Mouse (Mus musculus) forebrain, postnatal 0 days (tissue): ENCODE results near the gene Cpne7. TPM values are rescaled to one million over a fixed set of nuclear protein-coding genes. Genes with fewer than 3 reads are reported as not detected.

Experiments used
- ATAC-seq: fragments of 200-750 bp; cut with Nextera tagmentation; 2 replicates; pipeline ENCODE4 v1.8.0; 2017; ENCODE audit warnings: mild to moderate bottlenecking, moderate library complexity
- DNase-seq: peaks from one replicate; pipeline ENCODE4 v3.0.0-alpha.2; 2015
- H3K27ac ChIP-seq: fragments of 300-500 bp; sonication (generic); 2 replicates; pipeline ENCODE4 v1.5.1; 2014; ENCODE audit warnings: low read depth, mild to moderate bottlenecking, antibody characterized with exemption, low read length, moderate library complexity, mixed read lengths
- H3K27me3 ChIP-seq: fragments of 300-500 bp; sonication (generic); 2 replicates; pipeline ENCODE4 v1.6.1; 2014; ENCODE audit warnings: mild to moderate bottlenecking, low read length, mixed read lengths; ENCODE audit not compliant: insufficient read depth
- H3K36me3 ChIP-seq: fragments of 300-500 bp; sonication (generic); 2 replicates; pipeline ENCODE4 v1.6.1; 2014; ENCODE audit warnings: mild to moderate bottlenecking, moderate library complexity; ENCODE audit not compliant: insufficient read depth
- H3K4me1 ChIP-seq: fragments of 300-500 bp; sonication (generic); 2 replicates; pipeline ENCODE4 v1.6.1; 2014; ENCODE audit warnings: antibody characterized with exemption; ENCODE audit not compliant: insufficient read depth
- H3K4me2 ChIP-seq: fragments of 300-500 bp; sonication (generic); 2 replicates; pipeline ENCODE4 v1.6.1; 2014; ENCODE audit warnings: low read depth, mild to moderate bottlenecking, moderate library complexity
- H3K4me3 ChIP-seq: fragments of 300-500 bp; sonication (generic); 2 replicates; pipeline ENCODE4 v1.5.1; 2014; ENCODE audit warnings: low read depth, low read length, mixed read lengths
- H3K9ac ChIP-seq: fragments of 300-500 bp; sonication (generic); 2 replicates; pipeline ENCODE4 v1.6.1; 2014; ENCODE audit warnings: mild to moderate bottlenecking
- H3K9me3 ChIP-seq: fragments of 300-500 bp; sonication (generic); 2 replicates; pipeline ENCODE4 v1.6.1; 2016; ENCODE audit warnings: low read length
- CTCF ChIP-seq: sonication (generic); IDR thresholded peaks from 2 replicates; pipeline ENCODE4 v1.5.1; 2016; ENCODE audit warnings: antibody characterized with exemption, control low read depth, low read depth
- WGBS: fragments of 180-500 bp; shearing (Covaris S2); extraction: QIAGEN DNeasy Blood & Tissue Kit; methylation state at CpG from one replicate; pipeline ENCODE4 v1.1.7; 2014; 5-methylcytosine and 5-hydroxymethylcytosine counted together
- polyA plus RNA-seq: library from polyadenylated mRNA; unstranded; fragments of >200 nt; fragmentation: Nextera tagmentation; extraction: Ambion mirVana; gene quantifications from 2 replicates; pipeline ENCODE4 v1.2.1, GENCODE M21; 2015
- total RNA-seq: library from RNA; depleted of rRNA; stranded (reverse); fragments of >200 nt; gene quantifications from 2 replicates; pipeline ENCODE4 v1.2.3, GENCODE M21; 2014

The Cpne7 gene
- total and polyA plus RNA-seq, 2 experiments from 2014 or later, result 25.0 to 32.6 TPM

- DNase-seq (no peak), ATAC-seq (no peak)
- Histone ChIP-seq H3K27me3 (peaks cover 31% of the 10 kb centered on the region), H3K4me3 (no peak overlapping the region), H3K9me3 (no peaks in the 10 kb centered on the region), H3K4me1 (0 out of 2 replicates have a peak, but pooled peaks cover 4% of the 10 kb centered on the region), H3K4me2 (no peak overlapping the region), H3K27ac (no peak overlapping the region), H3K36me3 (no peaks in the 10 kb centered on the region), H3K9ac (no peak overlapping the region)
- peak; percentile 54 for TF ChIP-seq CTCF
- 69% methylated on average over 2 of the region's 2 CpGs for WGBS
These were observed 3.2 kb upstream of the Cpne7 start for GRCm38 (mm10) chr8:123113908-123114469.

GRCm38 (mm10) chr8:123114644-123115043, 2.5 kb upstream of the Cpne7 start:
- no peak overlapping the region for H3K4me2 ChIP-seq
- DNase-seq (no peak), ATAC-seq (no peak)
- no peak overlapping the region for H3K4me3 ChIP-seq
- H3K9me3 ChIP-seq, result no peaks in the 10 kb centered on the region
- peaks cover 37% of the 10 kb centered on the region for H3K27me3 ChIP-seq
- H3K36me3 ChIP-seq, result no peaks in the 10 kb centered on the region
- 74% methylated on average over 3 of the region's 3 CpGs for WGBS
- 0 out of 2 replicates have a peak, but pooled peaks cover 4% of the 10 kb centered on the region for H3K4me1 ChIP-seq
- no peak overlapping the region for H3K9ac ChIP-seq
- no peak for TF ChIP-seq CTCF
- H3K27ac ChIP-seq, result no peak overlapping the region

GRCm38 (mm10) chr8:123117744-123118143, 570 bp downstream of the Cpne7 start:
- Histone ChIP-seq H3K4me3 (peak overlapping the region; percentile 49), H3K9me3 (no peaks in the 10 kb centered on the region), H3K27me3 (peaks cover 37% of the 10 kb centered on the region), H3K9ac (peak overlapping the region; percentile 55), H3K4me2 (peak overlapping the region; percentile 75), H3K27ac (no peak overlapping the region), H3K36me3 (no peaks in the 10 kb centered on the region), H3K4me1 (0 out of 2 replicates have a peak, but pooled peaks cover 4% of the 10 kb centered on the region)
- ATAC-seq (peak; percentile 14; the same call in 1 of the 2 replicates), DNase-seq (no peak)
- TF ChIP-seq CTCF, result no peak
- 3% methylated on average over 17 of the region's 17 CpGs for WGBS

- no peak for TF ChIP-seq CTCF
- Histone ChIP-seq H3K27me3 (peaks cover 27% of the 10 kb centered on the region), H3K9me3 (no peaks in the 10 kb centered on the region), H3K9ac (no peak overlapping the region), H3K4me1 (0 out of 2 replicates have a peak, but pooled peaks cover 4% of the 10 kb centered on the region), H3K4me3 (no peak overlapping the region), H3K27ac (no peak overlapping the region), H3K36me3 (no peaks in the 10 kb centered on the region), H3K4me2 (no peak overlapping the region)
- WGBS, result 66% methylated on average over 9 of the region's 9 CpGs
- no peak for DNase-seq
- no peak for ATAC-seq
These were observed 4.9 kb downstream of the Cpne7 start for GRCm38 (mm10) chr8:123122059-123122458.

- DNase-seq, result no peak
- no peak overlapping the region for H3K27ac ChIP-seq
- no peak for TF ChIP-seq CTCF
- no peak for ATAC-seq
- no peak overlapping the region for H3K4me2 ChIP-seq
- no peak overlapping the region for H3K4me3 ChIP-seq
- H3K9ac ChIP-seq, result no peak overlapping the region
- H3K27me3 ChIP-seq, result peaks cover 28% of the 10 kb centered on the region
- H3K4me1 ChIP-seq, result 0 out of 2 replicates have a peak, but pooled peaks cover under 1% of the 10 kb centered on the region
- H3K36me3 ChIP-seq, result no peaks in the 10 kb centered on the region
- 77% methylated on average over 5 of the region's 5 CpGs for WGBS
- no peaks in the 10 kb centered on the region for H3K9me3 ChIP-seq
These were observed 5.5 kb downstream of the Cpne7 start for GRCm38 (mm10) chr8:123122670-123123069.

- H3K27me3 ChIP-seq, result peaks cover 8% of the 10 kb centered on the region; the same call in 1 of the 2 replicates
- no peak for ATAC-seq
- no peaks in the 10 kb centered on the region for H3K4me1 ChIP-seq
- no peak overlapping the region for H3K4me2 ChIP-seq
- no peak overlapping the region for H3K27ac ChIP-seq
- H3K9me3 ChIP-seq, result no peaks in the 10 kb centered on the region
- H3K9ac ChIP-seq, result no peak overlapping the region
- 8% methylated on average over 19 of the region's 19 CpGs for WGBS
- no peak for DNase-seq
- H3K4me3 ChIP-seq, result no peak overlapping the region
- TF ChIP-seq CTCF, result no peak
- H3K36me3 ChIP-seq, result no peaks in the 10 kb centered on the region
These were observed 9.1 kb downstream of the Cpne7 start for GRCm38 (mm10) chr8:123126193-123126816.

GRCm38 (mm10) chr8:123131041-123131440, 13.9 kb downstream of the Cpne7 start:
- H3K4me2 ChIP-seq, result no peak overlapping the region

More at GRCm38 (mm10) chr8:123131041-123131440, 13.9 kb downstream of the Cpne7 start:
- WGBS, result 77% methylated on average over 9 of the region's 9 CpGs
- no peak overlapping the region for H3K4me3 ChIP-seq
- no peak overlapping the region for H3K27ac ChIP-seq
- TF ChIP-seq CTCF, result no peak
- H3K9ac ChIP-seq, result no peak overlapping the region
- peaks cover 8% of the 10 kb centered on the region; the same call in 1 of the 2 replicates for H3K27me3 ChIP-seq
- H3K9me3 ChIP-seq, result no peaks in the 10 kb centered on the region
- ATAC-seq (no peak), DNase-seq (no peak)
- H3K4me1 ChIP-seq, result peaks cover 11% of the 10 kb centered on the region
- H3K36me3 ChIP-seq, result no peaks in the 10 kb centered on the region
